Mouse (Mus musculus): ENCODE data around the gene Apon. TPM values are rescaled to one million over a fixed set of nuclear protein-coding genes. Genes with fewer than 3 reads are reported as not detected.
A peak's percentile ranks its signal among the peaks of the same experiment; 100 is the strongest.

Apon gene
- polyA plus RNA-seq, 1 experiment from 2014 or later: 42.4 TPM

- H3K9ac ChIP-seq (replicated peaks): no peak overlapping the region
- no peak for DNase-seq
- H3K4me2 ChIP-seq (ENCODE audit: low read depth, low read length): no peak overlapping the region
- H3K27ac ChIP-seq (ENCODE audit: low read depth): no peak overlapping the region
- peaks cover 10% of the 10 kb centered on the region for H3K36me3 ChIP-seq (replicated peaks; ENCODE audit: insufficient read depth, low read length)
- H3K4me3 ChIP-seq (ENCODE audit: low read depth, low read length): no peak overlapping the region
- no peak for ATAC-seq
- no peaks in the 10 kb centered on the region for H3K9me3 ChIP-seq (ENCODE audit: low read length)
- no peaks in the 10 kb centered on the region for H3K27me3 ChIP-seq (ENCODE audit: insufficient read depth, low read length)
- 73% methylated on average over 13 of the region's 13 CpGs for WGBS (ENCODE audit: insufficient replicate concordance)
- no peak for TF ChIP-seq CTCF (IDR thresholded peaks at IDR 0.05; ENCODE audit: low read depth)
- TF ChIP-seq EP300 (IDR thresholded peaks at IDR 0.05; ENCODE audit: low read depth): no peak
- peaks cover 15% of the 10 kb centered on the region for H3K4me1 ChIP-seq (ENCODE audit: insufficient read depth)
These were observed 42.6 kb downstream of the Apon start for GRCm38 (mm10) chr10:128296370-128297090.

GRCm38 (mm10) chr10:128297221-128297620 lies 43.3 kb downstream of the Apon start:
- H3K27ac ChIP-seq (ENCODE audit: low read depth): no peak overlapping the region
- H3K4me1 ChIP-seq (ENCODE audit: insufficient read depth): peaks cover 18% of the 10 kb centered on the region
- H3K4me2 ChIP-seq (ENCODE audit: low read depth, low read length): no peak overlapping the region
- H3K9ac ChIP-seq (replicated peaks): no peak overlapping the region
- 64% methylated on average over 4 of the region's 4 CpGs for WGBS (ENCODE audit: insufficient replicate concordance)
- peaks cover 4% of the 10 kb centered on the region for H3K36me3 ChIP-seq (replicated peaks; ENCODE audit: insufficient read depth, low read length)
- no peak for ATAC-seq
- no peak for TF ChIP-seq CTCF (IDR thresholded peaks at IDR 0.05; ENCODE audit: low read depth)
- no peak for TF ChIP-seq EP300 (IDR thresholded peaks at IDR 0.05; ENCODE audit: low read depth)
- DNase-seq: no peak
- no peak overlapping the region for H3K4me3 ChIP-seq (ENCODE audit: low read depth, low read length)
- H3K27me3 ChIP-seq (ENCODE audit: insufficient read depth, low read length): no peaks in the 10 kb centered on the region
- H3K9me3 ChIP-seq (ENCODE audit: low read length): no peaks in the 10 kb centered on the region

DNA sequence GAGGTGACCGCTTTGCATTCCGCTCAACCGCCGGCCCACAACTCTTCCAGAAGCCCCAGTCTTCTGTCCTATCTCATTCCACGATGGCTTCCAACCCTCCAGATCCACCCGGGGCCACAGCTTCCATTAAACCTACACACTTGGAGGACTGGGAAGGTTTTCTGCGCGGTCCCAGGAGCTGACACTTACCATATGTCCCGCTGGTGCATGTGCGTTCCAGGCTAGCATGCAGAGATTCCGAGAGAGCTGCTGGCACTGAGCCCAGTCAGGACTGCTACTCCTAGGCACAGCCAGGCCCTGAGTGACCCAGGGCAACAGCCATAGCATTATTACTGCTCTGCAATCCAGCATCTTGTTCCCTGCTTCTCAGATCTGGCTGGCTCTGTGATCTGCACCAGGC lies 43.7 kb downstream of the Apon start:
- ATAC-seq (no peak), DNase-seq (peak; percentile 52)
- H3K9me3 ChIP-seq (ENCODE audit: low read length): no peaks in the 10 kb centered on the region
- no peaks in the 10 kb centered on the region for H3K27me3 ChIP-seq (ENCODE audit: insufficient read depth, low read length)
- 71% methylated on average over 11 of the region's 11 CpGs for WGBS (ENCODE audit: insufficient replicate concordance)
- no peaks in the 10 kb centered on the region; the same call in none of the 2 replicates for H3K36me3 ChIP-seq (replicated peaks; ENCODE audit: insufficient read depth, low read length)
- peak overlapping the region; percentile 30; the same call in 1 of the 2 replicates for H3K27ac ChIP-seq (ENCODE audit: low read depth)
- no peak overlapping the region; the same call in 1 of the 2 replicates for H3K9ac ChIP-seq (replicated peaks)
- H3K4me2 ChIP-seq (ENCODE audit: low read depth, low read length): no peak overlapping the region
- TF ChIP-seq EP300 (IDR thresholded peaks at IDR 0.05; ENCODE audit: low read depth): no peak
- no peak for TF ChIP-seq CTCF (IDR thresholded peaks at IDR 0.05; ENCODE audit: low read depth)
- no peak overlapping the region for H3K4me3 ChIP-seq (ENCODE audit: low read depth, low read length)
- peaks cover 22% of the 10 kb centered on the region for H3K4me1 ChIP-seq (ENCODE audit: insufficient read depth)

DNA sequence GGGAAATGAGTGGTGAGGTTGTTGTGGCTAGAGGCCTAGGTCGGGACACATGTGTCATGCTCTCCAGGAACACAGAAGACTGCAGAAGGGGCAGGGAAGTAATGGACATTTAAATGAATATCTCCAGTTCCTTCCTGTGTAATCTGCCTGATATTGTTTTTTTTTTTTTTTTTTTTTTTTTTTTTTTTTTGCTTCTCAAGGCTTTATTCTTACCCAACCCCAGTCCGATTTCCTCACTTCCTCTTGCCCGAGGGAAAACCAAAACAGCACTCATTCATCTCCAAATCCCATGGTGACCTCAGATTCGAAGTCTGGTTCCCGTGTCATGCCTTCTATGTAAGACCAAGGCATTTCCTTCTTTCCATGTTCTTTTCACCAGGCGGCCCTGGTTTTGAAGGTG lies 44.3 kb downstream of the Apon start:
- Histone ChIP-seq H3K9me3 (ENCODE audit: low read length) (no peaks in the 10 kb centered on the region), H3K27me3 (ENCODE audit: insufficient read depth, low read length) (no peaks in the 10 kb centered on the region), H3K36me3 (replicated peaks; ENCODE audit: insufficient read depth, low read length) (no peaks in the 10 kb centered on the region), H3K4me2 (ENCODE audit: low read depth, low read length) (peak overlapping the region; percentile 13; the same call in 1 of the 2 replicates), H3K4me1 (ENCODE audit: insufficient read depth) (peaks cover 23% of the 10 kb centered on the region), H3K27ac (ENCODE audit: low read depth) (peak overlapping the region; percentile 39; the same call in 1 of the 2 replicates), H3K4me3 (ENCODE audit: low read depth, low read length) (no peak overlapping the region), H3K9ac (replicated peaks) (peak overlapping the region; percentile 38; the same call in 1 of the 2 replicates)
- WGBS (ENCODE audit: insufficient replicate concordance): 33% methylated on average over 6 of the region's 6 CpGs
- TF ChIP-seq EP300 (IDR thresholded peaks at IDR 0.05; ENCODE audit: low read depth) (no peak), CTCF (IDR thresholded peaks at IDR 0.05; ENCODE audit: low read depth) (no peak)
- ATAC-seq (no peak), DNase-seq (no peak)

DNA sequence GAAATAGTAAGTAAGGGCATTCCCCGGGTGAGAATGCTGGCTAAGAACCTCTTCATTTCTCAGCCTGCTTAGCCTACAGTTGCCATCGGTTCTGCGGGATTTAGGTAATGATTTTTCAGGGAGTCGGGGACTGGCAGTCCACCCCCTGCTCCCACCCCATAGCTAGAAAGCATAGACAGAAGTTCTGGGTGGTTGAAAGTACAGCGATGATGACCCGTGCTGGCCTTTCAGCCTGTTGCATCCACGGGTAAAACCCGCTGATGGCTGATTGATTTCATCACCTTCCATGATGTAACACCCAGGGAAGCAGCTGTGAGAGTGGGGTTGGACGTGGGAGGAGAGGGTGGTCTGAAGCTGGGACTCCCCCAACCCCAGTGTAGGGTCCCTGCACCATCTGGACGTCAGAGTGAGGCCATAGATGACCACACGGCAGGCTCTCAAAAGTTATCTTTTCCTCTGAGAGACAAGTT lies 44.8 kb downstream of the Apon start, which contains the start of gene Il23a:
Gene Il23a, minus strand, starts transcription at position 51 of the 470 bp plus-strand sequence.
- peak within 1 kb of the TSS; percentile 38; the same call in 1 of the 2 replicates for H3K9ac ChIP-seq (replicated peaks)
- peak within 1 kb of the TSS; percentile 39; the same call in 1 of the 2 replicates for H3K27ac ChIP-seq (ENCODE audit: low read depth)
- no peaks in the 10 kb centered on the region for H3K27me3 ChIP-seq (ENCODE audit: insufficient read depth, low read length)
- H3K9me3 ChIP-seq (ENCODE audit: low read length): no peaks in the 10 kb centered on the region
- H3K4me3 ChIP-seq (ENCODE audit: low read depth, low read length): no peak within 1 kb of the TSS
- WGBS (ENCODE audit: insufficient replicate concordance): 47% methylated on average over 11 of the region's 11 CpGs
- H3K36me3 ChIP-seq (replicated peaks; ENCODE audit: insufficient read depth, low read length): no peaks in the 10 kb centered on the region
- DNase-seq: no peak
- no peak for ATAC-seq
- peak within 1 kb of the TSS; percentile 13; the same call in 1 of the 2 replicates for H3K4me2 ChIP-seq (ENCODE audit: low read depth, low read length)
- peaks cover 25% of the 10 kb centered on the region for H3K4me1 ChIP-seq (ENCODE audit: insufficient read depth)
- no peak for TF ChIP-seq CTCF (IDR thresholded peaks at IDR 0.05; ENCODE audit: low read depth)
- no peak for TF ChIP-seq EP300 (IDR thresholded peaks at IDR 0.05; ENCODE audit: low read depth)

- Histone ChIP-seq H3K36me3 (replicated peaks; ENCODE audit: insufficient read depth, low read length) (peaks cover 2% of the 10 kb centered on the region; the same call in 1 of the 2 replicates), H3K4me2 (ENCODE audit: low read depth, low read length) (peak overlapping the region; percentile 87), H3K9me3 (ENCODE audit: low read length) (no peaks in the 10 kb centered on the region), H3K27ac (ENCODE audit: low read depth) (peak overlapping the region; percentile 88), H3K4me1 (ENCODE audit: insufficient read depth) (peaks cover 38% of the 10 kb centered on the region), H3K9ac (replicated peaks) (peak overlapping the region; percentile 92), H3K27me3 (ENCODE audit: insufficient read depth, low read length) (no peaks in the 10 kb centered on the region), H3K4me3 (ENCODE audit: low read depth, low read length) (peak overlapping the region; percentile 65)
- ATAC-seq (no peak), DNase-seq (no peak)
- TF ChIP-seq EP300 (IDR thresholded peaks at IDR 0.05; ENCODE audit: low read depth): no peak
- TF ChIP-seq CTCF (IDR thresholded peaks at IDR 0.05; ENCODE audit: low read depth): no peak
- 22% methylated on average over 3 of the region's 3 CpGs for WGBS (ENCODE audit: insufficient replicate concordance)
These were observed 48.5 kb downstream of the Apon start for GRCm38 (mm10) chr10:128302357-128302756.

All from liver, postnatal 0 days (tissue).